Mouse (Mus musculus) liver, postnatal 0 days (tissue): ENCODE results near the gene 4930562C15Rik. TPM values are rescaled to one million over a fixed set of nuclear protein-coding genes. Genes with fewer than 3 reads are reported as not detected.

Experiments
- ATAC-seq: fragments of 200-750 bp; cut with Nextera tagmentation; 2 replicates; pipeline ENCODE4 v1.8.0; 2017; ENCODE audit warnings: mild to moderate bottlenecking, moderate library complexity
- DNase-seq: peaks from one replicate; pipeline ENCODE4 v3.0.0-alpha.2; 2016
- H3K27ac ChIP-seq: fragments of 300-500 bp; sonication (generic); 2 replicates; pipeline ENCODE4 v1.5.1; 2014; ENCODE audit warnings: antibody characterized with exemption, moderate library complexity, mild to moderate bottlenecking, low read depth
- H3K27me3 ChIP-seq: fragments of 300-500 bp; sonication (generic); 2 replicates; pipeline ENCODE4 v1.6.1; 2014; ENCODE audit warnings: low read length, control low read depth, mixed read lengths; ENCODE audit not compliant: insufficient read depth
- H3K36me3 ChIP-seq: fragments of 300-500 bp; sonication (generic); replicated peaks from 2 replicates; pipeline ENCODE4 v1.6.1; 2014; ENCODE audit warnings: mild to moderate bottlenecking, control low read depth, low read length, moderate library complexity, mixed read lengths; ENCODE audit not compliant: insufficient read depth
- H3K4me1 ChIP-seq: fragments of 300-500 bp; sonication (generic); 2 replicates; pipeline ENCODE4 v1.6.1; 2014; ENCODE audit warnings: antibody characterized with exemption, mild to moderate bottlenecking, control low read depth; ENCODE audit not compliant: insufficient read depth
- H3K4me2 ChIP-seq: fragments of 300-500 bp; sonication (generic); 2 replicates; pipeline ENCODE4 v1.6.1; 2014; ENCODE audit warnings: low read depth, mild to moderate bottlenecking, low read length, moderate library complexity, mixed read lengths
- H3K4me3 ChIP-seq: fragments of 300-500 bp; sonication (generic); 2 replicates; pipeline ENCODE4 v1.5.1; 2014; ENCODE audit warnings: low read depth, low read length
- H3K9ac ChIP-seq: fragments of 300-500 bp; sonication (generic); replicated peaks from 2 replicates; pipeline ENCODE4 v1.6.1; 2014; ENCODE audit warnings: mild to moderate bottlenecking, moderate library complexity
- H3K9me3 ChIP-seq: fragments of 300-500 bp; sonication (generic); 2 replicates; pipeline ENCODE4 v1.6.1; 2016; ENCODE audit warnings: mild to moderate bottlenecking, control low read depth, low read length, mixed read lengths
- CTCF ChIP-seq: sonication (generic); IDR thresholded peaks from 2 replicates; pipeline ENCODE4 v1.5.1; 2016; ENCODE audit warnings: antibody characterized with exemption, low read depth
- EP300 ChIP-seq: IDR thresholded peaks from 2 replicates; pipeline ENCODE4 v1.6.1; 2016; ENCODE audit warnings: antibody characterized with exemption, low read depth, mild to moderate bottlenecking
- WGBS: fragments of 180-500 bp; shearing (Covaris S2); extraction: QIAGEN DNeasy Blood & Tissue Kit; methylation state at CpG from one replicate; pipeline ENCODE4 v1.1.7; 2014; ENCODE audit not compliant: insufficient replicate concordance; 5-methylcytosine and 5-hydroxymethylcytosine counted together
- polyA plus RNA-seq: library from polyadenylated mRNA; unstranded; fragments of >200 nt; fragmentation: Nextera tagmentation; extraction: Ambion mirVana; gene quantifications from 2 replicates; pipeline ENCODE4 v1.2.1, GENCODE M21; 2015

Gene 4930562C15Rik
- polyA plus RNA-seq, 1 experiment from 2014 or later, result not detected

- Histone ChIP-seq H3K27me3 (no peaks in the 10 kb centered on the region), H3K27ac (no peak overlapping the region), H3K4me3 (no peak overlapping the region), H3K9ac (no peak overlapping the region), H3K4me1 (peaks cover 15% of the 10 kb centered on the region), H3K36me3 (peaks cover 35% of the 10 kb centered on the region), H3K9me3 (no peaks in the 10 kb centered on the region), H3K4me2 (no peak overlapping the region)
- DNase-seq (no peak), ATAC-seq (no peak)
- 77% methylated on average over 2 of the region's 2 CpGs for WGBS
- TF ChIP-seq CTCF, result no peak
- no peak for TF ChIP-seq EP300
These were observed 81.4 kb downstream of the 4930562C15Rik start for GRCm38 (mm10) chr16:4916608-4917007.

Other genes starting within 250 kb of the 4930562C15Rik start
- 1.7 and 1.9 TPM in 2 replicates for gene Glis2, start 240.7 kb upstream of the 4930562C15Rik start, polyA plus RNA-seq
- gene Pam16, start 210.4 kb upstream of the 4930562C15Rik start, polyA plus RNA-seq, result 59.7 and 66.3 TPM in 2 replicates
- gene Vasn, start 195.5 kb upstream of the 4930562C15Rik start, polyA plus RNA-seq, result 1.6 and 1.9 TPM in 2 replicates
- gene Dnaja3, start 195.4 kb upstream of the 4930562C15Rik start, polyA plus RNA-seq, result 66.0 and 70.5 TPM in 2 replicates
- 6.8 and 10.3 TPM in 2 replicates for gene Coro7, start 155.6 kb upstream of the 4930562C15Rik start, polyA plus RNA-seq
- gene Nmral1, start 116.1 kb upstream of the 4930562C15Rik start, polyA plus RNA-seq, result 20.4 and 24.1 TPM in 2 replicates
- 56.8 and 57.7 TPM in 2 replicates for gene Hmox2, start 109.1 kb upstream of the 4930562C15Rik start, polyA plus RNA-seq
- 46.8 and 50.3 TPM in 2 replicates for gene Cdip1, start 45.1 kb upstream of the 4930562C15Rik start, polyA plus RNA-seq
- 15.6 and 16.7 TPM in 2 replicates for gene Ubald1, start 44.9 kb downstream of the 4930562C15Rik start, polyA plus RNA-seq
- 34.8 and 36.7 TPM in 2 replicates for gene Mgrn1, start 50.8 kb downstream of the 4930562C15Rik start, polyA plus RNA-seq
- gene Nudt16l1, start 103.3 kb downstream of the 4930562C15Rik start, polyA plus RNA-seq, result 38.9 and 40.2 TPM in 2 replicates
- 10.5 and 13.0 TPM in 2 replicates for gene Anks3, start 128.8 kb downstream of the 4930562C15Rik start, polyA plus RNA-seq
- not detected in 2 replicates for gene Sept12, start 162.4 kb downstream of the 4930562C15Rik start, polyA plus RNA-seq
- 23.6 and 23.7 TPM in 2 replicates for gene Smim22, start 171.9 kb downstream of the 4930562C15Rik start, polyA plus RNA-seq
- 105 and 114 TPM in 2 replicates for gene Rogdi, start 178.1 kb downstream of the 4930562C15Rik start, polyA plus RNA-seq
- gene Glyr1, start 214.4 kb downstream of the 4930562C15Rik start, polyA plus RNA-seq, result 31.4 and 35.7 TPM in 2 replicates
- 6.4 and 6.5 TPM in 2 replicates for gene Ubn1, start 214.6 kb downstream of the 4930562C15Rik start, polyA plus RNA-seq